Mouse (Mus musculus) thymus, adult 2 months (tissue): ENCODE measurements at regions not wholly inside any gene's neighbourhood (a gene's known extent, or its start where the extent isn't known, plus 50 kb on each side); places are given as distances from the start of the nearest gene placed in this dataset.

Experiments used
- CTCF ChIP-seq: fragments of 200-500 bp; IDR thresholded peaks from 2 replicates; pipeline ENCODE4 v1.5.1; 2012; ENCODE audit warnings: mild to moderate bottlenecking, control low read depth, low read length, moderate library complexity, borderline replicate concordance; ENCODE audit not compliant: control insufficient read depth, poor library complexity, insufficient read depth; ENCODE audit errors: extremely low read depth
- POLR2A ChIP-seq: fragments of 200-500 bp; IDR thresholded peaks from 2 replicates; pipeline ENCODE4 v1.6.1; 2012; ENCODE audit warnings: mild to moderate bottlenecking, low read length, control low read depth, moderate library complexity; ENCODE audit not compliant: control insufficient read depth, poor library complexity, insufficient read depth; ENCODE audit errors: extremely low read depth

- TF ChIP-seq CTCF (no peak), POLR2A (no peak)
Observed at GRCm38 (mm10) chr8:127706051-127706835, 642.5 kb downstream of the Pard3 start.
